Mouse (Mus musculus): ENCODE measurements around the gene Dock1.

DNA sequence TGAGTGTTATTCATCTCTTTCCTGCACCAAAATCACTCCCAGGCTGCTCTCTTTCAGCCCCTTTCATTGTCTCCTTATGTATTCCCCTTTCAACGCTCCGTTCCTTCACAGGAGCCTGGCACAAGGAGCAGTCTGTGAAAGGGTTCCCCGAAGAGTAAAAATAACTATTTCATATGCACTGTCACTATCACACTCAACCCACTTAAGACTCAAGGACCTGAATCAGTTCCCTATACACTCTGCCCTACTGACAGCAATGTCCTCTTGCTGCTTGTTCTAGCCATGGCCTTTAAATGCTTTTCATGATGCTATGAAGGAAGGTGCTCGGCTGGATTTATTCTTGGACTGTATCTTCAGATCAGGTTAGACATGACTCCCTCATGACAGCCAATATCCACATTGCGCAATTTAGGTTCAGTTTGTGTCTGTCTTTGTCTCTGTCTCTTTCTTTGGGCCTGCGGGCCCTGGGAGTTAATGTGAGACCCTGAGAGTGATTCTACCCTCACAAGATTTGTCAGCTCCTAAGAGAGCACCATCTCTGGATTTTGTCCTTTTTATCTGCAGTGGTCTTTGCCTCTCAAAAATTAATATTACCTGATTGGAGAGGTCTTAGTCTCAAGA, 538.6 kb downstream of the Dock1 start:
- no peak for TF ChIP-seq FLI1 (IDR thresholded peaks at IDR 0.05; ENCODE audit: low read length)
- no peak for TF ChIP-seq GATA1 (IDR thresholded peaks at IDR 0.05; ENCODE audit: borderline replicate concordance, low read length)
